Mouse (Mus musculus) liver, adult 2 months (tissue): ENCODE measurements around the gene Ticam1. TPM values are rescaled to one million over a fixed set of nuclear protein-coding genes. Genes with fewer than 3 reads are reported as not detected.
A peak's percentile ranks its signal among the peaks of the same experiment; 100 is the strongest.

Source experiments
- DNase-seq: peaks from one replicate; pipeline ENCODE4 v3.0.0-alpha.2; 2011; ENCODE audit warnings: low read depth, low spot score; ENCODE audit errors: extremely low read depth
- H3K27ac ChIP-seq: fragments of 200-500 bp; replicated peaks from 2 replicates; pipeline ENCODE4 v1.5.1; 2012; ENCODE audit warnings: low read depth, mild to moderate bottlenecking, control low read depth, inconsistent platforms, low read length; ENCODE audit not compliant: insufficient read depth
- H3K27me3 ChIP-seq: fragments of 200-500 bp; 2 replicates; pipeline ENCODE4 v1.6.1; 2012; ENCODE audit warnings: mild to moderate bottlenecking, moderate library complexity, low read length, inconsistent platforms; ENCODE audit not compliant: control insufficient read depth, insufficient read depth
- H3K36me3 ChIP-seq: fragments of 200-500 bp; 2 replicates; pipeline ENCODE4 v1.6.1; 2012; ENCODE audit warnings: low read length, inconsistent platforms; ENCODE audit not compliant: control insufficient read depth, insufficient read depth
- H3K4me1 ChIP-seq: fragments of 200-500 bp; 2 replicates; pipeline ENCODE4 v1.6.1; 2011; ENCODE audit warnings: low read length; ENCODE audit not compliant: control insufficient read depth, insufficient read depth
- H3K4me3 ChIP-seq: fragments of 200-500 bp; 2 replicates; pipeline ENCODE4 v1.5.1; 2011; ENCODE audit warnings: low read depth, mild to moderate bottlenecking, control low read depth, low read length, moderate library complexity; ENCODE audit not compliant: insufficient read depth
- H3K79me2 ChIP-seq: fragments of 200-500 bp; 2 replicates; pipeline ENCODE4 v1.6.1; 2012; ENCODE audit warnings: inconsistent platforms, mild to moderate bottlenecking, low read length, moderate library complexity; ENCODE audit not compliant: control insufficient read depth, insufficient read depth
- H3K9ac ChIP-seq: fragments of 200-500 bp; 2 replicates; pipeline ENCODE4 v1.6.1; 2012; ENCODE audit warnings: low read depth, mild to moderate bottlenecking, control low read depth, inconsistent platforms, low read length
- CTCF ChIP-seq: fragments of 200-500 bp; IDR thresholded peaks from 2 replicates; pipeline ENCODE4 v1.5.1; 2011; ENCODE audit warnings: low read depth, low read length, control low read depth
- POLR2A ChIP-seq: fragments of 200-500 bp; IDR thresholded peaks from 2 replicates; pipeline ENCODE4 v1.6.1; 2011; ENCODE audit warnings: low read length, control low read depth; ENCODE audit not compliant: insufficient read depth; ENCODE audit errors: extremely low read depth
- WGBS: fragments of 180-500 bp; shearing (Covaris S2); methylation state at CpG from one replicate; pipeline ENCODE4 v1.1.7; 2018; 5-methylcytosine and 5-hydroxymethylcytosine counted together
- polyA plus RNA-seq: library from polyadenylated mRNA; depleted of rRNA; stranded (reverse); fragments of >200 nt; gene quantifications from 2 replicates; pipeline ENCODE4 v1.2.3, GENCODE M21; 2012
- total RNA-seq: library from RNA; depleted of rRNA; stranded (reverse); fragments of >200 nt; gene quantifications from 2 replicates; pipeline ENCODE4 v1.2.3, GENCODE M21; 2014

Ticam1 gene
- total and polyA plus RNA-seq, 2 experiments = 2.5 to 27.7 TPM

DNA sequence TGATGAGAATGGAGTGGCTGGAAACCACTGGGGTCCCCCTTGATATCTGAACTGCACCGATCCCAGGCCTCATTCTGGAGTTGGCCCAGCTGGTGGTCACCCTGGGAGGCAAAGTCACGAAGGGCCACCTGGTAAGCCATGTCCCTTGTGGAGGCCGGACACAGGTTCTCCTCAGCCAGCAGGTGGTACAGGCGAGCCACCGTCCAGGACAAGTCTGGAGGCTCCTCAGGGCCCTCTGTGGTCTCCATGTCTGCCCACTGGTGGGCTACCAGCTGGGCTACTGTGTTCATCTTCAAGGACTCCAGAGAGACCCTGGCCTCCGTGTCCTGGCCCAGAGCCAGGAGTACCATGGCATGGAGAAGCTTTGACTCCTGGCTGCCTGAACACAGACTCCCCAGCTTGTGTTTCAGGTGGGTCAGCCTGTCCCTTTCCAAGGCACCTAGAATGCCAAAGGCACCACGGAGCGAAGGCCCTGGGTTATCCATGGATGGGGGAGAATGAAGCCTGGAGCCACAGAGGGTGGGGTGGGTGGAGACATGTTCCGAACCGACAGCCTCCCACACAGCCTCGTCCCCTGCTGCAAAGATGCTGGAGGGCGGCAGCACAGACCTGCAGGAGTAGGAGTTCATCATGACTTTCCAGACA is 4.9 kb downstream of the Ticam1 start:
- Histone ChIP-seq H3K27ac (no peak overlapping the region), H3K36me3 (peaks cover 3% of the 10 kb centered on the region; the same call in 1 of the 2 replicates), H3K79me2 (peaks cover 24% of the 10 kb centered on the region), H3K4me1 (peaks cover 26% of the 10 kb centered on the region), H3K27me3 (no peaks in the 10 kb centered on the region), H3K9ac (no peak overlapping the region), H3K4me3 (no peak overlapping the region)
- TF ChIP-seq POLR2A (no peak), CTCF (no peak)
- 88% methylated on average over 12 of the region's 12 CpGs for WGBS
- no peak for DNase-seq

GRCm38 (mm10) chr17:56269741-56270140 is 6.8 kb downstream of the Ticam1 start:
- no peak for DNase-seq
- peak overlapping the region; percentile 40; the same call in 1 of the 2 replicates for H3K9ac ChIP-seq
- H3K27me3 ChIP-seq = no peaks in the 10 kb centered on the region
- peaks cover 3% of the 10 kb centered on the region; the same call in 1 of the 2 replicates for H3K36me3 ChIP-seq
- H3K4me3 ChIP-seq = no peak overlapping the region
- H3K27ac ChIP-seq = peak overlapping the region; percentile 41; the same call in 1 of the 2 replicates
- H3K4me1 ChIP-seq = peaks cover 24% of the 10 kb centered on the region
- TF ChIP-seq POLR2A (no peak), CTCF (no peak)
- H3K79me2 ChIP-seq = peaks cover 21% of the 10 kb centered on the region
- 85% methylated on average over 3 of the region's 3 CpGs for WGBS

GRCm38 (mm10) chr17:56269153-56269630 is 7.4 kb downstream of the Ticam1 start:
- peaks cover 3% of the 10 kb centered on the region; the same call in 1 of the 2 replicates for H3K36me3 ChIP-seq
- H3K4me3 ChIP-seq = peak overlapping the region; percentile 19
- H3K9ac ChIP-seq = peak overlapping the region; percentile 72
- peaks cover 18% of the 10 kb centered on the region for H3K79me2 ChIP-seq
- no peaks in the 10 kb centered on the region for H3K27me3 ChIP-seq
- peaks cover 21% of the 10 kb centered on the region for H3K4me1 ChIP-seq
- WGBS = 17% methylated on average over 12 of the region's 12 CpGs
- DNase-seq = peak; percentile 82
- 0 out of 2 replicates have a peak, but pooled peaks have one; percentile 6 for TF ChIP-seq POLR2A
- TF ChIP-seq CTCF = no peak
- H3K27ac ChIP-seq = peak overlapping the region; percentile 64

DNA sequence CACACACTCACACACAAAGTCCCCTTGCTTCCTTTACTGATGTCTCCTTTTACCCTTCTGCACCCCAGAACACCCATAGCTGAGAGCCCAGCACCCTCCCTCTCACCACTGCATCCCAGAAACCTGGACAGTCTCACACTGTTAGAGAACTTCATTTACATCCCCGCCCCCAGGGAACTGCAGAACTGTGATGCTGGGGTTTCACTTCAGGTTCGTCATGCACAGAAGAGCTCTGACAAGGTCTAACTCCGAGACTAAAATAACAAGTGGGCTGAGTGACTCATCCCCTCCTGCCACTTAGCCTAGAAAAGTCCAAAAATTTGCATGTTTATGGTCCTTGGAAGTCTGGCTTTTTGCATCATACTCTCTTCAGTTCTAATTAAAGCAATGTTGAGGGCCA is 10.3 kb downstream of the Ticam1 start:
- Histone ChIP-seq H3K79me2 (no peaks in the 10 kb centered on the region), H3K27ac (no peak overlapping the region), H3K36me3 (peaks cover 4% of the 10 kb centered on the region; the same call in 1 of the 2 replicates), H3K4me1 (peaks cover 4% of the 10 kb centered on the region), H3K9ac (no peak overlapping the region), H3K27me3 (no peaks in the 10 kb centered on the region), H3K4me3 (no peak overlapping the region)
- whole genome bisulfite sequencing = 74% methylated on average over 3 of the region's 3 CpGs
- no peak for TF ChIP-seq POLR2A
- TF ChIP-seq CTCF = no peak
- DNase-seq = no peak

GRCm38 (mm10) chr17:56265869-56266268 is 10.7 kb downstream of the Ticam1 start:
- Histone ChIP-seq H3K4me3 (no peak overlapping the region), H3K27ac (no peak overlapping the region), H3K36me3 (peaks cover 2% of the 10 kb centered on the region; the same call in 1 of the 2 replicates), H3K9ac (no peak overlapping the region), H3K27me3 (no peaks in the 10 kb centered on the region), H3K79me2 (no peaks in the 10 kb centered on the region), H3K4me1 (peaks cover 8% of the 10 kb centered on the region)
- 70% methylated on average over 3 of the region's 3 CpGs for WGBS
- no peak for TF ChIP-seq POLR2A
- TF ChIP-seq CTCF = no peak
- DNase-seq = no peak

- Histone ChIP-seq H3K9ac (no peak overlapping the region), H3K79me2 (0 out of 2 replicates have a peak, but pooled peaks cover 3% of the 10 kb centered on the region), H3K27me3 (no peaks in the 10 kb centered on the region), H3K4me3 (no peak overlapping the region), H3K36me3 (peaks cover 8% of the 10 kb centered on the region), H3K27ac (no peak overlapping the region), H3K4me1 (peaks cover 13% of the 10 kb centered on the region)
- 49% methylated on average over 4 of the region's 4 CpGs for WGBS
- DNase-seq = no peak
- TF ChIP-seq CTCF = no peak
- TF ChIP-seq POLR2A = no peak
These were observed 11.6 kb downstream of the Ticam1 start for GRCm38 (mm10) chr17:56265011-56265410.
